Mouse (Mus musculus) CD4-positive helper T cell, adult 2 months (primary cell): ENCODE data around the gene Sohlh2.
"Not testable (repeated sequence)": the region's sequence is repeated elsewhere in the genome, so short reads cannot be mapped to it uniquely, and the experiment has no call there.

ENCODE experiments used
- DNase-seq: peaks from one replicate; pipeline ENCODE4 v3.0.0-alpha.2; 2012; ENCODE audit warnings: low read depth, missing footprints, low spot score

Gene Sohlh2

DNA sequence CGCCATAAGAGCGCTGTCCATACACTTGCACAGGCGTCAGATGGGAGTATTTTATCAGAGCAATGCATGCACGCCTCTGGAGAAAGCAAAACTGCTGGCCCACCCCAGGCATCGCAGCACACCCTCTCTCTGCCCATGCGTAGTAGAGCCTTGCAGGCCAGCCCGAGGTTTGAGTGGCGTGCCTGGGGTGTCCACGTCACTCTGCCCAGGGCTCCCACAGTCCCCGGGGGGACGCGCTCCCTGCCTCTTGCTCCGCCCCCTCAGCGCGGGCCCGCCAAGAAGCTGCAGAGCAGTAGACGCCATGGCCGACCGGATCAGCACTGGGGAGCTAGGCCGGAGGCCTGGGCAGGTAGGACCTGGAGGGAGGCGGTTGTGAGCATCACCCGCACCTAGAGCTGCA lies at the start of gene Sohlh2:
Gene Sohlh2 (plus strand): TSS at position 263 of the 400 bp plus-strand sequence.
- no peak for DNase-seq

DNA sequence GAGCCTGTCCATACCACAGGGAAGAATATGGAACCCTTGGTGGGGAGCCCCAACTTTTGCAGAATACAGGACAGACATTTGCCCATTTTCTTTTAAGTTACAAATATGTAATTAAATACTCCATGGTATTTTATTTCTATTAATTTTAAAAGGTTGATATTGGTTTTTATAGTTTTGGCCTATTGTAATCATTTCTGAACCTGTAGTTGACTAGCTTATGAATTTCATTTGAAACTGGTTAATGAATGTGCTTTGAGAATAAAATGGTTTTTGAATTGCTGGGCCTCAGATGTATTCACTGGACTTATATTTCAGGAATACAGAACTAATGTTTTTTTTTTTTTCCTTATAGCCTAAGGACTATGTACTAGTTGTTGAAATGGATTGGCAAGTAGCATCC lies 44.8 kb upstream of the Sohlh2 start, which contains the start of gene Ccdc169:
Gene Ccdc169 (plus strand): TSS at position 301 of the 400 bp plus-strand sequence.
- DNase-seq: no peak

DNA sequence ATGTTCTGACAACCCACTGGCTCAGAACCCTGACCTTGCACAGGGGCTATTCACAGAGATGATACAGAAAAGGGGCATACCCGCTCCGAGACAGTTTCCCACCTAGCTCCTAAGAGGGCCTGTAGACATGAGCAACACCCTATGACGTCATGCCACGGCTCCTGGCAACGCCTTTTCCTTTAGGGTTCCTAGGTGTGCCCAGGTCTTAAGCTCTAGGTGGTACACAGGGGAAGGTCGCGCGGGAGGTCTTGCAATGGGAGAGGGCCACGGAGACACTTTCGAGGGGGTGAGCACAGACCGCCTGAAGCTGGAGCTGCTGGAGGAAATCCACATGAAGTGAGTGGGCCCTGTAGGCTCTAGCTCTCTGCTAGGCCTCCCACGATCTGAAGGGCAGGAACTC lies 42.0 kb upstream of the Sohlh2 start:
- DNase-seq: no peak

DNA sequence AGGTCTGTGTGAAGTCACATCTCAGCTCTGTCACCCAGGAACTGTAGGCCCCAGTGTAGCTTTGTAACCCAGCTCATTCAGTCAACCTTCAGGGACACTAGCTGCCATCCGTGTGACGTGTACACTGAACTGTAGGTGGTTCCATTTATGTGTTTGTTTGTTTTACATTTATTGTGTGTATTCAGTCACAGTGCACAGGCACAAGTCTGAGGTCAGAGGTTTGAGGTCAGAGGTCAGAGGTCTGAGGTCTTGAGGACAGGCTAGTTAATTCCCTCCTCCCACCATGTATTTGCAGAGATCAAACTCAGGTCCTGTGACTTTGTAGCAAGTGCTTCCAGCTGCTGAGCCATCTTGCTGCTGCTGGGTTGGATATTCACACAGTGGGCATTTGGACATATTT lies 40.4 kb upstream of the Sohlh2 start:
- DNase-seq: no peak

DNA sequence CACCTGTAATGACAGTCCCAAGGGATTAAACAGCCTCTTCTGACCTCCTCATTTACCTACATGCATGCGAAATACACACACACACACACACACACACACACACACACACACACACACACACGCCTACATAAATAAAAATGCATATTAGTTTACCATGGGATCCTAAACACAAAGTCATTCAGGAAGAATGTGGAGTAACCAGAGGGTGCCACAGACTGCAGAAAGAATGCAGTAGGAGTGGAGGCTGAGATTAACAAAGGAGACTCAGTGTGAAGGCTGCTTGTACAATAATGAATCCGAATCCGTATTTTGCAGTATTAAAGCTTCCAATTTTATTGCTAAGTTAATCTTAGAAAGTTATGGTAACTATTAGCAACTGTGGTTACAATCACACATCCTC lies 36.9 kb upstream of the Sohlh2 start:
- no peak for DNase-seq

DNA sequence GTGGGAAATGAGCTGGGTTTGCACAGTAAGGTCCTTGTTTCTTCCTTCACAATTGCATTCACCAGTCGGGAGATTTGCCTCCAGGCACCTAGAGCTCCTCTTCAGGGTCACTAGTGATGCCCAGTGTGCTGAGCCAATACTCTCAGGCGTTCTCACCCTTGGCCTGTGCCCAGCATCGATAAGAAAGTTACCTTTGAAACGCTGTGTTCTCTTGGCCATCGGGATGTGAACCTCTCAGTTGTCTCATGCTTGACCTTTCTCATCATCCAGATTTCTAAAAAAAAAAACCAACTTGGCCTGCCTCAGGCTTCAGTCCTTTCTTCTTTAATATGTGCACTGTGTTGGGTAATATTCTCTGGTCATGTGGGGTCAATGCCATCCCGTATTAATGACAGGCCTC lies 35.4 kb upstream of the Sohlh2 start:
- no peak for DNase-seq

DNA sequence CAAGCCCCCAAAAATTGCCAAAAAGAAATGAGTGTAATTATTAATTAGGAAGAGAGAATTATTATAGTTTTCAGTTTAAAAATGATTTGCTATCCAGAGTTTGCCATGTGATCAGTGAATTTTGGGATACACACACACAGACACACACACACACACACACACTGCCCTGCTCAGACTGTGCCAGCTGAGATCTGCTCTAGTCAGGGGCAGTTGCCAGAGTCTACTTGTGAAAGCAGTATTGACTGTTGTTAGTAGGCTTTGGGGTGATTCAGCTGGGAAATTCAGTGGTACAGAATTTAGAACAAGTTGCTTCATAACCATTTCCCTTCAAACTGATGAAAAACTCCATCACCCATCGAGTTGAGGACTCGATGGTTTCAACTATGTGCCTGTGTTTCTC lies 34.7 kb upstream of the Sohlh2 start:
- DNase-seq: no peak

DNA sequence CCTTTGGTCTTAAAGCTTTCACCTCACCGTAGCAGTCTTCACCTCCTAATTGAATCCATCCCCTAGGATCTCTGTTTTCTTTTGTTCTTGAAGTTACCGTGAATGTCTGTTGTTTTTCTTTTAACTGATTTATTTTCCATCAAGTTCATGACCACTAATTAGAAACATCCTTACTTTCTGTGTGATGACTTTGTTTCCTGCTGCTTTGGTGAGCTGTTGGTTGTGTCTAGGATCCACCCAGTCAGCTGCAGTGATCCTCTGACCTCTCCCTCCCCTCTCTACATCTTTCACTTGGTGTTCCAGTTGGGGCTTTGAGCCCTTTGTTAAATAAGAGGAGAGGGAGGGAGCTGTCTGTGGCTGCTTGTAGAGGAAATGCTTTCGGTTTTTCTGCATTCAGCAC lies 33.7 kb upstream of the Sohlh2 start:
- DNase-seq: no peak

DNA sequence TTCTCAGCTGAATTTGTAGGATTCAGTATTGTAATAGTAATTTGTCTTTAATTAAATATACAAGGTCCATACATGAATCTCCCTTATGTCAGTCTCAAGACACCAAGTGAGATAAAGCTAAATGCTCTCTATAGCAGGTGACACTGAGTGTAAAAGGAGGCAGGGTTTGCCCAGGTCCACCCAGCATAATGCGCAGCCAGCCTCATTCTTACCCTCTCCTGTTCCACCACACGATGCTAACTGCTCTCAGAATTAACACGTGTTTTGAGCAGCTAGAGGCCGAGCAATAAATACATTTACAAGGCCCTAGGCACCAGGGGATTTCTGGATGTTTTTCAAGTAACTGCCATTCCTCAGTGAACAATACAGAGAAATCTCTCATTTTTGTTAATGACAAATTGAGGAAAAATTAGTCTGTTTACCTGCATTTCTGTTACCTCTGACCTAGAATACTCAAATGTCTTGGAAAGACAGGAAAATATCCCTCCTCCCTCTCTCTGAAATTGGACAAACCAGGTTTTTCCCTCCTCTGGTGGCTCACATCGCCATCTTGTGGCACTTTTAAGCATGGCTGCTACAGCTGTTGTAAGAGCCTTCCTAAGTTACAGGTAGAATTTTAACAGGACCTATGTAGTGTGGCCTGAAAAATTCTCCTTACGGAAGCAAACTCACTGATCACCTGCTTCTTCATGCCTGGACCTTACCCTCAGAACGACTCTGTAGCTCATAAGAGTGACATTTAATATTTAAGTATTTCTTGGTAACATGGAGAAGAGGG lies 30.0 kb upstream of the Sohlh2 start:
- DNase-seq: no peak

DNA sequence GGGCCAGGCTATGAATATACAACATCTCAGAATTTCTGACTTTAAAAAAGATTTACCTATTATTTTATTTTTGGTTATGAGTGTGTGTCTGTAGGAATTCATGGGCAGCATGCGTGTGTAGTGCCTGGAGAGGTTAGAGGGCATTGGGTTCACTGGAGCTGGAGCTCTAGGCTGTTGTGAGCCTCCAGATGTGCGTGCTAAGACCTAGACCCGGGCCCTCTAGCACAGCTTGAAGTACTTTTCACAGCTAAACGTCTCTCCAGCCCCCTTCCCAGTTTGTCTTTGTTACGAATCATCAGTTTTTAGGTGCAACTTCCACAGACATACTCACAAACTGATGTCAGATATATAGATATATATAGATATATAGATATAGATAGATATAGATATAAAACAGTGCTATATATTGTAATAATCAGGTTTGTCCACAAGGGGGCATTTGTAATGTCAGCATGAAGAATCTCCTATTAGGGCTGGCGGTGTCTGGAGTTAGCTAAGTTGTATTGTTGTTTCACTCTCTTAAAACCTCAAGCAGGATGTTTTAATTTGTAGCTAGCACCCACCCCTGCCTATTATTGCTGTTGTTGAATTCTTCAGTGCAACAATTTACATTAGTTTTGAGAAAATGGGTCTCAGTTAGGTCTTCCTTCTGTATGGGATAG lies 29.0 kb upstream of the Sohlh2 start:
- DNase-seq: peak; percentile 32

DNA sequence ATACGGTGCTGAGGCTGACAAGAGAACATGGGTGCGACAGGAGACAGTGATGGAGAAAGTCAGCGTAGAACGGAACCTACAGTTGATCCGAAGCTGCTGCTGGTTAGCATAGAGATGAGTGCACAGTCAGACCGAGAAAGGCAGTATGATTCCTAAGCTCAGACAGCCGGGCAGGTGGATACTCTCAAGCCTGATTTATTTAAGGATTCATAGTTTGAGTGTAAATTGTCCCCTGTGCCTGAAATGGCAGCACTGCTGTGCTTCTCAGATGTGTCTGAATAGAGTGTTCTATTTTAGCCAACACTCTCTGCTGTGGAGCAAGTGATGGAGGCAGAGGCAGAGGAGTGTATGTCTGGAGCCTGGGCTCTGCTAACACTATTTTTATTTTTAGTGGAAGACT lies 27.7 kb upstream of the Sohlh2 start:
- no peak for DNase-seq

DNA sequence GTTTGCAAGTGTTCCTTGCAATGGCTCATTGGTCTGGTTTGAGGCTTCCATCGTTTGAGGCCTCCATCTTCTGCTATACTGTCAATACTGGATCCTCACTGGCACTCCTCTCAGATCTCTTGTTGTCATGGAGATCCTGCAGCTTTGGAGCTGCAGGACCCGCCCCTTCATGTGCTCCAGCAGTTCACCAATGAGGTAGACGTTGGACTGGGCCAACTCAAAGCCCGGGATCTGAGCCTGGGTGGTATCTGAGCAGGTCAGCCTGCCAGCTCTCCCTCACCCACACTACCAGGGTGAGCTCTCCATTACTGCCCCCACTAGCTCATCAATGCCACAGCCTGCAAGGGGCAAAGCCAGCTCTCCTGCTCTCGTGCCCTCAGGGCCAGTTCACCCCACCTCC lies 24.4 kb upstream of the Sohlh2 start:
- no peak for DNase-seq

DNA sequence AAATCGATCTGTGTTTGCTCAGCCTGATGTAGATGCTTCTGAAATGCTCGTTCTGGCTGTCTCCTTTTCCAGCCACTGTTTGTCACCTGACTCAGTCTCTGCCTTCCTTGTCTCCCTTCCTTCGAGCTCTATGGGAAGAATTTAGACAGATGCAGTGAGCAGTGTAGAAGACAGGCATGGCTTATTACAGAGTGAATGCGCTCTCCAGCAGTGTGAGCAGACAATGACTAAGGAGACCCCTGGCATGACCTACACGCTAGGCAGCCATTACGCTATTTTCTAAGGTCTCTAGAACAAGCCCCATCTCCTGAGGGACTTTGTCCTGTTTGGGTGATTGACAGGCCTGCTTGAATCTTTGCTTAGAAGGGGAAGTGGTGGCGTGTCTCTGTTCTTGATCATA lies 20.7 kb upstream of the Sohlh2 start:
- DNase-seq: no peak

DNA sequence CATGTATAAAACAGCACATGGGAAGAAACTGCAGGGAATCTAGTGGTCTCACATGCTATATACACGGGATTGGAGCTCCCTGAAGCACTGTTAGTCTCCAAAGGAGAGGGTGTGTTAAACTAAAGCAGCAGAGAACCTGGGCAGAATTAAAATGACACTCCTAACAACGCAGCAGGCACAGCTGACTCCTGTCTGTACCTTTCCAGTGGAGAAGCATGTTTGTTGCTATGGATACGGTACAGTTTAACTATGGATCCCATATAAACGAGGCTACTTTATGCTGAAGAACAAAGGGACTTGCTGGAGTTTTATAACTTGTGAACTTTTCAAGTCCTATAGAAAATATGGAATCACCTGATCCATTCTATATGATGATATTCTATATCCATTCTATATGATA lies 18.3 kb upstream of the Sohlh2 start:
- no peak for DNase-seq

DNA sequence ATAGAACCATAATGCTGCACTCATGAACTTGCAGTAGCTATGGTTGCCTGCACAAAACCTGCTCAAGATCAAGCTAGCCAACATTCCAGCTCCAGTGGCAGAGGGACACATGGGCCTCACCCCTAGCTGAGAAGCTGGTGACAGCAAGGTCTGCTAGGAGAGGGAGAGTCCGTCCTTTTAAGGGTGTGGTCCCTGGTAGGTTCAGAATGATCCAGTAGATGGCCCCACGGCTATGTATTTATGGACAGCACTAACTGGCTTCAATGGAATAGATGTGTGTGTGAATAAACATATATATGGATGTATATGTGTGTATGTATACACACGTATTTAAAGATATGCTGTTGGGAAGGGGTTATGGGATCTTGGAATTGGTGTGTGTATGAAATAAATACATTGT lies 9.3 kb upstream of the Sohlh2 start:
- no peak for DNase-seq

DNA sequence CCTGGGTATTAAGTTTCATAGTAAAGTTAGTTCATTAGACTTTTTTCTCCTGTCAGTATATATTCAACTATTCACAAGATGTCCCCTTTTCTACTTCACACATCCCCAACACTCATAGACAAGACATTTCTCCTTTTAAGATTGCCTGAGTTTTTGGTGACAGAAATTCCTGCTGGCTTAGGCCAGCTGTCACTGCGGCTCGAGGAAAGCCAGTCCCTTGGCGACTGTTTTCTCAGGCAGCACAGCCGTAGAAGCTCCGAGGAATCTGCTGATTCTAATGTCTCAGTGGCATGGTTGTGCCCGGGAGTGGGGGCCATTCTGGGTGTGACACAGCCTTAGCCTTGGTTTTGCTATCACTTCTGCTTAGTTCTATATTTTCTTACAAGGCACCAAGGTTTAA lies 4.6 kb upstream of the Sohlh2 start:
- no peak for DNase-seq

DNA sequence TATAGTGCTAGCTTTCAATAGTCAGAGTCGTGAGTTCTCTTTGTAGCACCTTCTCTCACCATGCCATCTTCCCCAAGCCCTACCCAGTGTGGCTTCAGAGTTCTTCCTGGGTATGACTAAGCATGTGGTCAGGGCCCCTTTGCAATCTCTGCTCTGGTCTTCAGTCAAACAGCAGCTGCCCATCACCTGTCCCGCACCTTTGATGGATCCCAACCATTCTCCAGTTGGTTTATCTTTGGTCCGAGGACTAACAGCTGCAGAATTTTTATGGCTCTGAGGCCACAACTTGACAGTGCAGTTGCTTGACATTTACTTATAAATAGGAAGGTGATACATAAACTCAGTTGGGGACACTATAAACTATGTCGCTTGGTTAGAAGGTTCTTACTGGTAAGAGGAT lies 9.8 kb downstream of the Sohlh2 start:
- DNase-seq: no peak

DNA sequence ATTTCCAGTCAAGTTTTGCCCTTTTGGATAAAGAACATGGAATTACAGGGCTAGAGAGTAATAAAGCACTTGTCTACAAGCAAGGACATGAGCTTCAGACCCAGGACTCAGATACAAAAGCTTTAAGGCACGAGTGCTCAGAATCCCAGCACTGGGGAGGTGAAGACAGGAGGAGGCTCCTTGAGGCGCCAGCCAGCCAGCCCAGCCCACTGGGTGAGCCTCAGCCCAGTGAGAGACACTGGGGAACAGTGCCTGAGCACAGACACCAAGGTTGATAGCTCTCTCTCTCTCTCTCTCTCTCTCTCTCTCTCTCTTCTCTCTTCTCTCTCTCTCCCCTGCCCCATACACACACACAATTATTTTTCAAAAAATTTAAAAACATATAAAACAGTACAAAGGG lies 11.5 kb downstream of the Sohlh2 start:
- DNase-seq: no peak

DNA sequence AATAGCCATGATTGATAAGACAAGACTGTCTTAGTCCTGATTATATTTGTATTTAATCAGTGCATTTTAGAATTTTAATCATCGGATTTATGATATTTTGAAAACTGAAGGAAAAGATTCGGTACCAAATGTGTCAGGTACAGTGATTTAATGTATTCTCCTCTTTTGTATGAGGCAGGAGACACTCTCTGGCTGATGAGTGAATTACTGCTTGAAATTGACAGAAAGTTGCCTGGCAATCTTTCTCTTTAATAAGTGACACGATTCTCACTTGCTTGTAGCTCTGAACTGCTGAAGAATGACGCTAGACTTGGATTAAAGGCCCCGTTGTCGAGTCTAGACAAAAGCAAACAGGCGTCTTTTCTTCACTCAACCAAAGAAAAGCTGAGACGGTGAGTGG lies 13.0 kb downstream of the Sohlh2 start:
- DNase-seq: no peak

DNA sequence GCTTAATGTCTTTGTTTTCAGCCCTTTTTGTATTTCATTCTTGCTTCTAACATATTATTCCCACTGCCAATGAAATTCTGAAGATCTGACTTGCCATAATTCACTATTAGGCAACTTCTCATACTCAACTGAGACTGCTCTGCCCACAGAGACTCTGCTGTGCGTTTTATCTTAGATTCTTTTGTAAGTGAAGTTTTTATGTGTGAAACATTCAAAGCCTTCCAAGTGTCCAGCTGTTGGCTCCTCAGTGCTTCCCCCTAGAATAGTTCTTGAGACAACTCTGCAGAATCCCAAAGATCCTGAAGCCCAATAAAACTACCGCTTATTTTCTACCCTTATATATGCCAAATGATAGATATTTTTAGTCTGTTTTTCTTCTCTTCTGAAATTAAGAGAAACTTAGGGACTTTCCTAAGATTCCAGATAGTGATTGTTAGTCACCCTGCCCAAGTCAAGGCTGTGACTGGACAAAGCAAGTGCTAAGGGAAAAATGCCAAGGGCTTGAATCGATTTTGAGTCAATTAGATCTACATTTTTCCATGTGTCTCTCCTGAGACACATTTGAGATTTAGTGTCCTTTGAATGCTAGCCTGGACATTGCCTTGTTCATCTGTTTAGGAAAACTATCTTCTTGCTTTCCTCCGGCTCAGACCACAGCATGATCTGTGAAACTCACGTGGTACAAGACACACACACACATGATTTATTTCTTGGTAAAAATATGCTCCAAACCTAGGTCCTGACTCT lies 13.9 kb downstream of the Sohlh2 start:
- no peak for DNase-seq

DNA sequence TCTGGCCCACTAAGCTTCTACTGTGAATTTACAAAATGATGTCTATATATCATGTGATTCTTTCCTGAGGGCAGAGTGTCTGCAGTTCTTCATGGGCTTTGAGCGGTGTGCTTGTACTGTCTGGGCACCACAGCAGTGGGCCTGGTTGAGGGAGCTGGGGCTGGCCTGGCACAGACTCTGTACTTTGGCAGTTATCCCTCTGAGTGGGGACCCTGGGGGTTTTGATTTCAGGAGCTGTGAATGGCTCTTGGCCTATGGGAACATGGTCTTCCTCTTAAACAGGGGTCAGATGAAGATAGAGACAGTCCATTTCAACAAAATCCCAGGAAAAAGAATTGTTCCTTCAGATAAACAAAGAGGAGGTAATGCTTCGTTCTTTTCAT lies 14.5 kb downstream of the Sohlh2 start:
- DNase-seq: no peak

DNA sequence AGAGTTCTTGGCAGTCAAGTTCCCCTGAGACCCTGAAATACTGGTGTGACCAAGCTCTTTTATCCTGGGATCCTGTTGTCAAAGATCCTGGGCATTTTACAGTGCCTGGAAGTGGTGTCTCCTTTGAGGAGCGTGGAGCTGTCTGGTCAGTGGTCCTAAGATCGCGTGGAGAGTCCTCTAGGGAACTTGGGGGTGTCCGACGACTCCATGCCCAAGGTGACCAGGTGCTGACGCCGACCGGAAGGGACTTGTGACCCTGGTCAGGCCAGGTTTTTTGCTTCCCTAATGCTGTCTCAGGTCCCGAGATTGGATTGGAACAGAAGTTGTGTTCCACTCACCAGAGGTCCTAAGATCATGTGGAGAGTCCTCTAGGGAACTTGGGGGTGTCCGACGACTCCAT lies 21.8 kb downstream of the Sohlh2 start:
- not testable (repeated sequence) for DNase-seq

DNA sequence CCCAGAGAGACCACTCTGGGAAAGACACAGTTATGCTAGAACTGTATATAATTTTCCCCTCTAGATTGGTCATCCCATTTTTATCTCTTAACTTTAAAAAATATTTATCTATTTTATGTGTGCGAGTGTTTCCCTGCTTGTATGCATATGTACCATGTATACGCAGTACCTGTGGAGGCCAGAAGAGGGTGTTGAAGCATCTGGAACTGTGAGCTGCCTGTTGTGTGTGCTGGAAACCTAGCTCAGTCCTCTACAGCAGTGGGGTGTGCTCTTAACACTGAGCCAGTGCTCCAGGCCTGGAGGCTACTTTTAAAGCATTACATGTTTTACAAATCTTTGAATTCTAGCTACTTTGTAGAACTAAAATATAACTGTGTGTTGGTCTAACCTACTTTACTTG lies 24.6 kb downstream of the Sohlh2 start:
- no peak for DNase-seq
